In genomic region chr2:133552031-133552841, GRCm38 (mm10) we compare ENCODE assay signal across 8 mouse cellular contexts. TPM values are rescaled to one million over a fixed set of nuclear protein-coding genes. Genes with fewer than 3 reads are reported as not detected.
A peak's percentile ranks its signal among the peaks of the same experiment; 100 is the strongest.
DNase-seq lines count a peak whose midpoint lies in the region; ATAC-seq and TF ChIP-seq lines count a peak whose summit lies in the region.

Gene Bmp2 (plus strand): TSS chr2:133552159.

- H3K27ac ChIP-seq in embryonic facial prominence, embryonic 15.5 days (replicated peaks): peak within 1 kb of the TSS; percentile 66
- H3K27ac ChIP-seq in heart, embryonic 11.5 days (ENCODE audit: low read depth, low read length): peak within 1 kb of the TSS; percentile 37
- H3K27ac ChIP-seq in kidney, embryonic 14.5 days (ENCODE audit: low read depth, low read length): no peak within 1 kb of the TSS
- H3K27ac ChIP-seq in liver, adult 2 months (replicated peaks; ENCODE audit: insufficient read depth, low read depth, low read length): peak within 1 kb of the TSS; percentile 84
- H3K27ac ChIP-seq in midbrain, embryonic 15.5 days: no peak within 1 kb of the TSS
- H3K27ac ChIP-seq in stomach, postnatal 0 days (replicated peaks): peak within 1 kb of the TSS; percentile 89

- TF ChIP-seq POLR2A in liver, adult 2 months (IDR thresholded peaks at IDR 0.05; ENCODE audit: extremely low read depth, insufficient read depth, low read length): peak; percentile 66

- H3K36me3 ChIP-seq in embryonic facial prominence, embryonic 15.5 days: no peaks in the 10 kb centered on the region
- H3K36me3 ChIP-seq in heart, embryonic 11.5 days (ENCODE audit: control insufficient read depth, insufficient read depth, low read length): no peaks in the 10 kb centered on the region
- no peaks in the 10 kb centered on the region for H3K36me3 ChIP-seq in kidney, embryonic 14.5 days (ENCODE audit: control insufficient read depth, insufficient read depth, low read length)
- H3K36me3 ChIP-seq in liver, adult 2 months (ENCODE audit: control insufficient read depth, insufficient read depth, low read length): no peaks in the 10 kb centered on the region; the same call in 1 of the 2 replicates
- no peaks in the 10 kb centered on the region for H3K36me3 ChIP-seq in midbrain, embryonic 15.5 days (replicated peaks)
- no peaks in the 10 kb centered on the region for H3K36me3 ChIP-seq in stomach, postnatal 0 days (ENCODE audit: control insufficient read depth, insufficient read depth, low read length)

- no peaks in the 10 kb centered on the region for H3K9me3 ChIP-seq in embryonic facial prominence, embryonic 15.5 days (replicated peaks)
- no peaks in the 10 kb centered on the region for H3K9me3 ChIP-seq in heart, embryonic 11.5 days (replicated peaks; ENCODE audit: control insufficient read depth, low read length)
- no peaks in the 10 kb centered on the region for H3K9me3 ChIP-seq in kidney, embryonic 14.5 days (ENCODE audit: control insufficient read depth, low read length)
- H3K9me3 ChIP-seq in midbrain, embryonic 15.5 days: no peaks in the 10 kb centered on the region
- H3K9me3 ChIP-seq in stomach, postnatal 0 days (ENCODE audit: control insufficient read depth, low read length): no peaks in the 10 kb centered on the region

- peak within 1 kb of the TSS; percentile 61 for H3K4me3 ChIP-seq in embryonic facial prominence, embryonic 15.5 days (replicated peaks)
- peak within 1 kb of the TSS; percentile 68 for H3K4me3 ChIP-seq in heart, embryonic 11.5 days (ENCODE audit: low read depth, low read length)
- peak within 1 kb of the TSS; percentile 64 for H3K4me3 ChIP-seq in kidney, embryonic 14.5 days (ENCODE audit: low read length)
- peak within 1 kb of the TSS; percentile 98 for H3K4me3 ChIP-seq in liver, adult 2 months (ENCODE audit: insufficient read depth, low read depth, low read length)
- peak within 1 kb of the TSS; percentile 58 for H3K4me3 ChIP-seq in midbrain, embryonic 15.5 days
- peak within 1 kb of the TSS; percentile 75 for H3K4me3 ChIP-seq in stomach, postnatal 0 days (ENCODE audit: low read depth, low read length)

- no peak for TF ChIP-seq CTCF in liver, adult 2 months (IDR thresholded peaks at IDR 0.05; ENCODE audit: low read depth, low read length)
- TF ChIP-seq CTCF in stomach, postnatal 0 days (IDR thresholded peaks at IDR 0.05; ENCODE audit: low read depth): peak; percentile 51

- no peak for TF ChIP-seq EP300 in stomach, postnatal 0 days (optimal IDR thresholded peaks at IDR 0.05)

- H3K27me3 ChIP-seq in embryonic facial prominence, embryonic 15.5 days: 0 out of 2 replicates have a peak, but pooled peaks cover 5% of the 10 kb centered on the region
- peaks cover 24% of the 10 kb centered on the region for H3K27me3 ChIP-seq in heart, embryonic 11.5 days (ENCODE audit: control insufficient read depth, insufficient read depth, low read length)
- H3K27me3 ChIP-seq in kidney, embryonic 14.5 days (ENCODE audit: control insufficient read depth, insufficient read depth, low read length): peaks cover 22% of the 10 kb centered on the region
- peaks cover 17% of the 10 kb centered on the region for H3K27me3 ChIP-seq in liver, adult 2 months (ENCODE audit: control insufficient read depth, insufficient read depth, low read length)
- peaks cover 61% of the 10 kb centered on the region for H3K27me3 ChIP-seq in midbrain, embryonic 15.5 days (replicated peaks)
- no peaks in the 10 kb centered on the region for H3K27me3 ChIP-seq in stomach, postnatal 0 days (ENCODE audit: control insufficient read depth, insufficient read depth, low read length)

- H3K9ac ChIP-seq in embryonic facial prominence, embryonic 15.5 days: peak within 1 kb of the TSS; percentile 58
- H3K9ac ChIP-seq in heart, embryonic 11.5 days (ENCODE audit: low read depth, low read length): peak within 1 kb of the TSS; percentile 76
- H3K9ac ChIP-seq in kidney, embryonic 14.5 days (ENCODE audit: low read depth, low read length): peak within 1 kb of the TSS; percentile 63
- H3K9ac ChIP-seq in liver, adult 2 months (ENCODE audit: low read depth, low read length): peak within 1 kb of the TSS; percentile 97
- peak within 1 kb of the TSS; percentile 46 for H3K9ac ChIP-seq in midbrain, embryonic 15.5 days
- H3K9ac ChIP-seq in stomach, postnatal 0 days (ENCODE audit: low read length): peak within 1 kb of the TSS; percentile 89

- peak; percentile 27 to 36 for DNase-seq in cerebellum, postnatal 25 days
- DNase-seq in cerebellum, adult 9-11 months: no peak
- DNase-seq in liver, adult 2 months (ENCODE audit: extremely low read depth, low read depth, low spot score): no peak
- peak; percentile 87 for DNase-seq in stomach, postnatal 0 days (ENCODE audit: low spot score)

- peaks cover 32% of the 10 kb centered on the region for H3K4me1 ChIP-seq in embryonic facial prominence, embryonic 15.5 days
- H3K4me1 ChIP-seq in heart, embryonic 11.5 days (ENCODE audit: control insufficient read depth, insufficient read depth, low read length): no peaks in the 10 kb centered on the region; the same call in 1 of the 2 replicates
- peaks cover 4% of the 10 kb centered on the region for H3K4me1 ChIP-seq in kidney, embryonic 14.5 days (ENCODE audit: control insufficient read depth, insufficient read depth, low read length)
- H3K4me1 ChIP-seq in liver, adult 2 months (ENCODE audit: control insufficient read depth, insufficient read depth, low read length): peaks cover 3% of the 10 kb centered on the region; the same call in 1 of the 2 replicates
- H3K4me1 ChIP-seq in midbrain, embryonic 15.5 days: peaks cover 28% of the 10 kb centered on the region
- no peaks in the 10 kb centered on the region for H3K4me1 ChIP-seq in stomach, postnatal 0 days (replicated peaks; ENCODE audit: control insufficient read depth, insufficient read depth)

- H3K79me2 ChIP-seq in liver, adult 2 months (ENCODE audit: control insufficient read depth, insufficient read depth, low read length): no peaks in the 10 kb centered on the region; the same call in 1 of the 2 replicates

- peak within 1 kb of the TSS; percentile 89 for H3K4me2 ChIP-seq in embryonic facial prominence, embryonic 15.5 days (replicated peaks)
- H3K4me2 ChIP-seq in heart, embryonic 11.5 days: peak within 1 kb of the TSS; percentile 96
- H3K4me2 ChIP-seq in kidney, embryonic 14.5 days (replicated peaks; ENCODE audit: low read depth, low read length): peak within 1 kb of the TSS; percentile 94
- peak within 1 kb of the TSS; percentile 98 for H3K4me2 ChIP-seq in midbrain, embryonic 15.5 days
- H3K4me2 ChIP-seq in stomach, postnatal 0 days (replicated peaks; ENCODE audit: low read depth): peak within 1 kb of the TSS; percentile 90

- WGBS in embryonic facial prominence, embryonic 15.5 days: under 1% methylated on average over 99 of the region's 110 CpGs
- under 1% methylated on average over 100 of the region's 110 CpGs for WGBS in heart, embryonic 11.5 days (ENCODE audit: insufficient replicate concordance)
- under 1% methylated on average over 86 of the region's 110 CpGs for WGBS in kidney, embryonic 14.5 days
- WGBS in liver, adult 2 months: 2% methylated on average over 98 of the region's 110 CpGs
- WGBS in midbrain, embryonic 15.5 days: under 1% methylated on average over 101 of the region's 110 CpGs
- WGBS in stomach, postnatal 0 days: 1% methylated on average over 81 of the region's 110 CpGs

- ATAC-seq in embryonic facial prominence, embryonic 15.5 days (ENCODE audit: insufficient number of reproducible peaks, low FRiP score, low TSS enrichment, low read depth): peak; percentile 82
- peak; percentile 65 for ATAC-seq in heart, embryonic 11.5 days (replicated peaks; ENCODE audit: insufficient number of reproducible peaks, low FRiP score, low TSS enrichment)
- ATAC-seq in kidney, embryonic 14.5 days (ENCODE audit: low FRiP score, low TSS enrichment): peak; percentile 75
- peak; percentile 76 for ATAC-seq in midbrain, embryonic 15.5 days (replicated peaks)
- peak; percentile 89 for ATAC-seq in stomach, postnatal 0 days (ENCODE audit: low FRiP score, low TSS enrichment)

RNA-seq across cellular contexts. Expression of gene Bmp2, which starts in this region (rescaled TPM):
- 19.3 and 22.4 TPM in 2 replicates for polyA plus RNA-seq in embryonic facial prominence, embryonic 15.5 days (2015; fragmentation: Nextera tagmentation; extraction: Ambion mirVana)
- 14.5 and 18.9 TPM in 2 replicates for polyA plus RNA-seq in heart, embryonic 11.5 days (2014; fragmentation: Nextera tagmentation; extraction: Ambion mirVana)
- polyA plus RNA-seq in kidney, embryonic 14.5 days (2014; fragmentation: Nextera tagmentation; extraction: Ambion mirVana): 8.1 and 12.6 TPM in 2 replicates
- 7.2 and 8.1 TPM in 2 replicates for total RNA-seq in liver, adult 2 months (2014; rRNA removed)
- 4.2 and 5.5 TPM in 2 replicates for polyA plus RNA-seq in liver, adult 2 months (2012; rRNA removed)
- 3.5 and 4.0 TPM in 2 replicates for polyA plus RNA-seq in midbrain, embryonic 15.5 days (2015; fragmentation: Nextera tagmentation; extraction: Ambion mirVana)
- polyA plus RNA-seq in stomach, postnatal 0 days (2015; fragmentation: Nextera tagmentation; extraction: Ambion mirVana): 29.4 and 31.2 TPM in 2 replicates

Comparison
In these comparisons a context has a peak if more than half of its experiments do, and no peak if none do; other contexts are left out.
1. DNase-seq: peak in cerebellum, postnatal 25 days (2 of 2) and stomach, postnatal 0 days (single experiment); none in cerebellum, adult 9-11 months (single experiment) and liver, adult 2 months (single experiment).
2. H3K27ac ChIP-seq: peak in embryonic facial prominence, embryonic 15.5 days (single experiment), heart, embryonic 11.5 days (single experiment), liver, adult 2 months (single experiment) and stomach, postnatal 0 days (single experiment); none in kidney, embryonic 14.5 days (single experiment) and midbrain, embryonic 15.5 days (single experiment).
3. H3K9ac ChIP-seq: peak in every context shown above with its lines; median percentile 97 in liver, adult 2 months; 89 in stomach, postnatal 0 days; 76 in heart, embryonic 11.5 days; 63 in kidney, embryonic 14.5 days; 58 in embryonic facial prominence, embryonic 15.5 days; 46 in midbrain, embryonic 15.5 days.
4. Peak in every context shown above with its lines, with median percentiles within 50 percentile points of each other: ATAC-seq, H3K4me2 ChIP-seq and H3K4me3 ChIP-seq.